In genomic region chr16:43503010-43503635, GRCm38 (mm10) we compare ENCODE assay signal across 8 mouse cellular contexts.
DNase-seq lines count a peak whose midpoint lies in the region; ATAC-seq and TF ChIP-seq lines count a peak whose summit lies in the region.

No protein-coding gene starts in this region.

- peak overlapping the region; percentile 96 for H3K27ac ChIP-seq in CH12.LX (ENCODE audit: insufficient read depth, low read depth)
- peak overlapping the region; percentile 62 for H3K27ac ChIP-seq in embryonic facial prominence, embryonic 11.5 days (replicated peaks; ENCODE audit: low read depth, low read length)
- no peak overlapping the region for H3K27ac ChIP-seq in intestine, embryonic 15.5 days
- H3K27ac ChIP-seq in neural tube, embryonic 11.5 days (ENCODE audit: low read depth, low read length): peak overlapping the region; percentile 97

- intact Hi-C loops in heart, postnatal 25 days (cut with DNase I): loop anchor here (5.0 kb wide), 3 partner anchors 34 to 69 kb away; no protein-coding TSS in a partner anchor

- DNase-seq in heart, adult 11 months: peak; percentile 78
- DNase-seq in heart, postnatal 25 days (ENCODE audit: low spot score): no peak
- DNase-seq in CH12.LX (ENCODE audit: extremely low read depth): peak; percentile 90
- peak; percentile 55 for DNase-seq in embryonic facial prominence, embryonic 11.5 days (ENCODE audit: low spot score)
- peak; percentile 74 for DNase-seq in neural tube, embryonic 11.5 days (ENCODE audit: low spot score)
- no peak for DNase-seq in frontal cortex, postnatal 14 days (ENCODE audit: low spot score in 2 of 2)
- no peak for DNase-seq in right cerebral cortex, adult 18-20 months

- ATAC-seq in embryonic facial prominence, embryonic 11.5 days (replicated peaks; ENCODE audit: insufficient number of reproducible peaks, low FRiP score, low TSS enrichment, low read depth): peak; percentile 79
- 0 out of 2 replicates have a peak, but pooled peaks have one; percentile 44 for ATAC-seq in intestine, embryonic 15.5 days
- ATAC-seq in neural tube, embryonic 11.5 days (ENCODE audit: insufficient read depth, low FRiP score, low TSS enrichment): peak; percentile 90

- no peak for TF ChIP-seq RAD21 in CH12.LX (IDR thresholded peaks at IDR 0.05; ENCODE audit: low read depth, low read length)

- in situ Hi-C loops in CH12.LX (cut with MboI; ENCODE audit: low pct_ligation_motif_present, low pct_unique_long_range_greater_than_20kb, low sequenced_read_pairs): loop anchor here (10.0 kb wide), 2 partner anchors 48 to 192 kb away; no protein-coding TSS in a partner anchor

- no peaks in the 10 kb centered on the region for H3K9me3 ChIP-seq in CH12.LX (replicated peaks; ENCODE audit: low read length)
- H3K9me3 ChIP-seq in embryonic facial prominence, embryonic 11.5 days (replicated peaks; ENCODE audit: control insufficient read depth, low read length): no peaks in the 10 kb centered on the region
- H3K9me3 ChIP-seq in intestine, embryonic 15.5 days: no peaks in the 10 kb centered on the region
- H3K9me3 ChIP-seq in neural tube, embryonic 11.5 days (ENCODE audit: control insufficient read depth, low read length): no peaks in the 10 kb centered on the region

- no peaks in the 10 kb centered on the region for H3K36me3 ChIP-seq in CH12.LX (replicated peaks in 1 of 2; ENCODE audit: control insufficient read depth in 1 of 2, insufficient read depth in 1 of 2, low read length in 1 of 2)
- H3K36me3 ChIP-seq in embryonic facial prominence, embryonic 11.5 days (replicated peaks; ENCODE audit: control insufficient read depth, insufficient read depth, low read depth, low read length): no peaks in the 10 kb centered on the region
- H3K36me3 ChIP-seq in intestine, embryonic 15.5 days: no peaks in the 10 kb centered on the region
- H3K36me3 ChIP-seq in neural tube, embryonic 11.5 days (ENCODE audit: control insufficient read depth, insufficient read depth, low read length): no peaks in the 10 kb centered on the region

- peak overlapping the region; percentile 99 for H3K9ac ChIP-seq in CH12.LX (ENCODE audit: insufficient read depth, low read depth)
- peak overlapping the region; percentile 37; the same call in 1 of the 2 replicates for H3K9ac ChIP-seq in embryonic facial prominence, embryonic 11.5 days (replicated peaks; ENCODE audit: low read length)
- H3K9ac ChIP-seq in intestine, embryonic 15.5 days: no peak overlapping the region
- peak overlapping the region; percentile 87 for H3K9ac ChIP-seq in neural tube, embryonic 11.5 days (ENCODE audit: low read length)

- peak; percentile 57 for TF ChIP-seq POLR2A in CH12.LX (IDR thresholded peaks at IDR 0.05; ENCODE audit: low read depth, low read length)

- dilution Hi-C loops in CH12.LX (cut with MboI; ENCODE audit: extremely low pct_ligation_motif_present, extremely low pct_unique_long_range_greater_than_20kb, low sequenced_read_pairs): no loop called here

- peaks cover 76% of the 10 kb centered on the region for H3K79me2 ChIP-seq in CH12.LX (replicated peaks; ENCODE audit: control insufficient read depth, extremely low read depth, insufficient read depth, poor library complexity, severe bottlenecking)

- no peaks in the 10 kb centered on the region for H3K27me3 ChIP-seq in CH12.LX (replicated peaks)
- no peaks in the 10 kb centered on the region for H3K27me3 ChIP-seq in embryonic facial prominence, embryonic 11.5 days (ENCODE audit: control insufficient read depth, insufficient read depth, low read length)
- no peaks in the 10 kb centered on the region for H3K27me3 ChIP-seq in intestine, embryonic 15.5 days (replicated peaks)
- no peaks in the 10 kb centered on the region for H3K27me3 ChIP-seq in neural tube, embryonic 11.5 days (ENCODE audit: control insufficient read depth, insufficient read depth, low read length)

- H3K4me3 ChIP-seq in CH12.LX (replicated peaks in 1 of 3; ENCODE audit: low read depth in 2 of 3, low read length in 2 of 3, poor library complexity in 1 of 3): peak overlapping the region; percentile 68 to 80 (median 75)
- peak overlapping the region; percentile 37 for H3K4me3 ChIP-seq in embryonic facial prominence, embryonic 11.5 days (ENCODE audit: low read depth, low read length)
- peak overlapping the region; percentile 32 for H3K4me3 ChIP-seq in intestine, embryonic 15.5 days (replicated peaks)
- H3K4me3 ChIP-seq in neural tube, embryonic 11.5 days (ENCODE audit: low read depth, low read length): peak overlapping the region; percentile 53

- H3K4me2 ChIP-seq in CH12.LX (ENCODE audit: insufficient read depth, low read depth, poor library complexity, severe bottlenecking): peak overlapping the region; percentile 79
- H3K4me2 ChIP-seq in embryonic facial prominence, embryonic 11.5 days (ENCODE audit: low read depth, low read length): peak overlapping the region; percentile 49
- peak overlapping the region; percentile 65 for H3K4me2 ChIP-seq in intestine, embryonic 15.5 days (replicated peaks)
- peak overlapping the region; percentile 54 for H3K4me2 ChIP-seq in neural tube, embryonic 11.5 days (ENCODE audit: low read depth)

- H3K4me1 ChIP-seq in CH12.LX (ENCODE audit: control insufficient read depth in 1 of 2, insufficient read depth in 2 of 2): peaks cover 12 to 37% of the 10 kb centered on the region in 2 experiments
- no peaks in the 10 kb centered on the region for H3K4me1 ChIP-seq in embryonic facial prominence, embryonic 11.5 days (ENCODE audit: control insufficient read depth, insufficient read depth, low read length)
- H3K4me1 ChIP-seq in intestine, embryonic 15.5 days (replicated peaks): peaks cover 3% of the 10 kb centered on the region; the same call in 1 of the 2 replicates
- peaks cover 22% of the 10 kb centered on the region for H3K4me1 ChIP-seq in neural tube, embryonic 11.5 days (ENCODE audit: control insufficient read depth, insufficient read depth, low read length)

- no peak for TF ChIP-seq EP300 in CH12.LX (IDR thresholded peaks at IDR 0.05; ENCODE audit: low read length)

- WGBS in embryonic facial prominence, embryonic 11.5 days: 3% methylated on average over 13 of the region's 13 CpGs
- 8% methylated on average over 13 of the region's 13 CpGs for WGBS in intestine, embryonic 15.5 days
- WGBS in neural tube, embryonic 11.5 days: 6% methylated on average over 13 of the region's 13 CpGs

- no peak for TF ChIP-seq CTCF in CH12.LX (conservative IDR thresholded peaks at IDR 0.05 in 1 of 2, IDR thresholded peaks at IDR 0.05 in 1 of 2; ENCODE audit: low read depth in 2 of 2, low read length in 2 of 2)

TF ChIP-seq in CH12.LX, 34 proteins besides CTCF, POLR2A, EP300 and RAD21:
- TF ChIP-seq TBP (conservative IDR thresholded peaks at IDR 0.05; ENCODE audit: low read depth, low read length): peak; percentile 67; the same call in 1 of the 2 replicates
- TF ChIP-seq MAZ (IDR thresholded peaks at IDR 0.05; ENCODE audit: low read depth, low read length): no peak
- no peak for TF ChIP-seq NRF1 (IDR thresholded peaks at IDR 0.05; ENCODE audit: low read depth, low read length)

Comparison
In these comparisons a context has a peak if more than half of its experiments do, and no peak if none do; other contexts are left out.
1. DNase-seq: peak in heart, adult 11 months (single experiment), CH12.LX (single experiment), embryonic facial prominence, embryonic 11.5 days (single experiment) and neural tube, embryonic 11.5 days (single experiment); none in heart, postnatal 25 days (single experiment), frontal cortex, postnatal 14 days (0 of 2) and right cerebral cortex, adult 18-20 months (single experiment).
2. Peak in every context shown above with its lines, with median percentiles within 50 percentile points of each other: H3K4me2 ChIP-seq, H3K4me3 ChIP-seq and ATAC-seq.